Mouse (Mus musculus): ENCODE results near the gene 1700013G24Rik. TPM values are rescaled to one million over a fixed set of nuclear protein-coding genes. Genes with fewer than 3 reads are reported as not detected.

The 1700013G24Rik gene
- polyA plus RNA-seq, 2 experiments: not detected

- DNase-seq (ENCODE audit: low read depth in 3 of 3, low spot score in 3 of 3): no peak
- TF ChIP-seq CTCF (IDR thresholded peaks at IDR 0.05; ENCODE audit: low read depth): no peak
- Histone ChIP-seq H3K36me3 (replicated peaks; ENCODE audit: control insufficient read depth, insufficient read depth, low read depth) (no peaks in the 10 kb centered on the region), H3K4me1 (replicated peaks; ENCODE audit: control insufficient read depth in 2 of 2, insufficient read depth in 2 of 2, low read length in 1 of 2) (peaks cover 13 to 18% of the 10 kb centered on the region in 2 experiments), H3K4me2 (ENCODE audit: low read depth) (no peak overlapping the region), H3K27ac (no peak overlapping the region), H3K27me3 (ENCODE audit: control insufficient read depth, insufficient read depth, low read length) (no peaks in the 10 kb centered on the region), H3K9ac (replicated peaks) (no peak overlapping the region), H3K9me3 (ENCODE audit: control insufficient read depth, low read length) (no peaks in the 10 kb centered on the region), H3K4me3 (ENCODE audit: insufficient read depth in 1 of 2, low read depth in 2 of 2, low read length in 2 of 2) (no peak overlapping the region)
- no peak for ATAC-seq (ENCODE audit: insufficient read depth)
- 83% methylated on average over 14 of the region's 14 CpGs for WGBS (ENCODE audit: insufficient replicate concordance)
Measured at GRCm38 (mm10) chr4:137454582-137454981, 1.5 kb downstream of the 1700013G24Rik start.

DNA sequence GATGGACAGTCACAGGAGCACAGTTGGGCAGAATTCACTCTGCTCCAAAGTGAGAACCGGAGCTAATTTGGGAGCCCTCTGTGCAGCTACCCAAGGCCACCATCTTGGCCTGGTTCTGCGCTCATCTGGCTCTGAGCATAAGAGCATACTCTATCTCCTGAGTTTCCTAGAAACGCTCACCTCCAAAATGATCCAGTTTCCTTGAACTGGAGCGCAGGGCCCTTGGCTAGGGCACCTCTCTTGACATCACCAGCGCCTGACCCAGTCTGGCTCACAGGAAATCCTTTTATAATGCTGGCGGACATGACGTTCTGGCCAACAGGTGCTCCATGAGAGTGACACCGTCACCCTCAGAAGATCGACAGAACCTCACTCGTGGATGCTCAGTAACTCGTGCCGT is 3.5 kb downstream of the 1700013G24Rik start:
- no peak for DNase-seq (ENCODE audit: low read depth in 3 of 3, low spot score in 3 of 3)
- H3K9ac ChIP-seq (replicated peaks): no peak overlapping the region
- no peaks in the 10 kb centered on the region for H3K9me3 ChIP-seq (ENCODE audit: control insufficient read depth, low read length)
- no peak for ATAC-seq (ENCODE audit: insufficient read depth)
- no peak overlapping the region for H3K4me3 ChIP-seq (ENCODE audit: insufficient read depth in 1 of 2, low read depth in 2 of 2, low read length in 2 of 2)
- H3K27ac ChIP-seq: no peak overlapping the region
- no peak for TF ChIP-seq CTCF (IDR thresholded peaks at IDR 0.05; ENCODE audit: low read depth)
- no peak for TF ChIP-seq EP300 (IDR thresholded peaks at IDR 0.05; ENCODE audit: low read depth)
- 76% methylated on average over 12 of the region's 12 CpGs for WGBS (ENCODE audit: insufficient replicate concordance)
- H3K27me3 ChIP-seq (ENCODE audit: control insufficient read depth, insufficient read depth, low read length): no peaks in the 10 kb centered on the region
- peaks cover 8 to 14% of the 10 kb centered on the region in 2 experiments for H3K4me1 ChIP-seq (replicated peaks; ENCODE audit: control insufficient read depth in 2 of 2, insufficient read depth in 2 of 2, low read length in 1 of 2)
- H3K36me3 ChIP-seq (replicated peaks; ENCODE audit: control insufficient read depth, insufficient read depth, low read depth): no peaks in the 10 kb centered on the region
- no peak overlapping the region for H3K4me2 ChIP-seq (ENCODE audit: low read depth)

DNA sequence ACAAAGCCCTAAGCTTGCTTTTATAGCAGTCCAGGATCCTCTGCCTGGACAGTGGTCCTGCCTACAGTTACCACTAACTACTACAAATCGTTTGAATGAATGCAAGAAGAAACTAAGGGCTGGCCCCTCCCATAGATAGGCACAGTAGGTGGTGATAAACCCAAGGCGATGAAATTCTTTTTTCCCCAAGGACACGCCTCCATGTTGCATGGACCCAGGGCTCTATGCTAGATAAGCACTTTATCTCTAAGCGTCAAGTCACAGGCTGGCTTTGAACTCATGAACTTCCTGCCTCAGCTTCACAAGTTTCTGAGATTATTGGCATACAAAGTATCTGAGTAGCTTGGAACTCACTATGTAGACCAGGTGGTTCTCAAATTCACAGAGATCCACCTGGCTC is 4.2 kb downstream of the 1700013G24Rik start:
- ATAC-seq (ENCODE audit: insufficient read depth) (peak; percentile 73; the same call in 1 of the 2 replicates), DNase-seq (ENCODE audit: low read depth in 3 of 3, low spot score in 3 of 3) (peak in 1 of 3 experiments; percentile 35)
- Histone ChIP-seq H3K9ac (replicated peaks) (no peak overlapping the region), H3K4me1 (replicated peaks; ENCODE audit: control insufficient read depth in 2 of 2, insufficient read depth in 2 of 2, low read length in 1 of 2) (peaks cover 8 to 14% of the 10 kb centered on the region in 2 experiments), H3K27me3 (ENCODE audit: control insufficient read depth, insufficient read depth, low read length) (no peaks in the 10 kb centered on the region), H3K36me3 (replicated peaks; ENCODE audit: control insufficient read depth, insufficient read depth, low read depth) (no peaks in the 10 kb centered on the region), H3K4me2 (ENCODE audit: low read depth) (no peak overlapping the region), H3K4me3 (ENCODE audit: insufficient read depth in 1 of 2, low read depth in 2 of 2, low read length in 2 of 2) (no peak overlapping the region), H3K9me3 (ENCODE audit: control insufficient read depth, low read length) (no peaks in the 10 kb centered on the region), H3K27ac (no peak overlapping the region)
- 12% methylated on average over 4 of the region's 4 CpGs for WGBS (ENCODE audit: insufficient replicate concordance)
- TF ChIP-seq CTCF (IDR thresholded peaks at IDR 0.05; ENCODE audit: low read depth): no peak
- TF ChIP-seq EP300 (IDR thresholded peaks at IDR 0.05; ENCODE audit: low read depth): no peak

DNA sequence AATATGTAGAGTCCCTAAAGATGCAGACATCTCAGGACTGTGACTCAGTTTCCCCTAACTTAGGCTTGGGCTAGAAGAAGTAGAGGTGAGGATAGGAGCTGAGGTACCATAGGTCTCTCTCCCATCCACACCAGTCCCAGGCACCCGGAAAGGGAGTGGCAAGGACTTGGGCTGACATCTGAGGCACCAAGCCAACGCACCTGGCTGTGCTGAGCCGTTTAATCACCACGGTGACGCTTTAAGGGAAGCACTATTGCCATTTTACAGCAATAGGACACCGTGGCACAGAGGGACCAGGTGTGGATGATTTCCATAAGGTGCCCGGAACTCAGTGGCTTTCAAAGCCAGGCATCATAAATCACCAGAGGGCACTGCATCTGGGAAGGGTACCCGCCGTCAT is 5.2 kb downstream of the 1700013G24Rik start:
- no peak for TF ChIP-seq CTCF (IDR thresholded peaks at IDR 0.05; ENCODE audit: low read depth)
- TF ChIP-seq EP300 (IDR thresholded peaks at IDR 0.05; ENCODE audit: low read depth): no peak
- Histone ChIP-seq H3K4me1 (replicated peaks; ENCODE audit: control insufficient read depth in 2 of 2, insufficient read depth in 2 of 2, low read length in 1 of 2) (peaks cover 8 to 14% of the 10 kb centered on the region in 2 experiments), H3K9me3 (ENCODE audit: control insufficient read depth, low read length) (no peaks in the 10 kb centered on the region), H3K4me2 (ENCODE audit: low read depth) (no peak overlapping the region), H3K4me3 (ENCODE audit: insufficient read depth in 1 of 2, low read depth in 2 of 2, low read length in 2 of 2) (no peak overlapping the region), H3K36me3 (replicated peaks; ENCODE audit: control insufficient read depth, insufficient read depth, low read depth) (no peaks in the 10 kb centered on the region), H3K27me3 (ENCODE audit: control insufficient read depth, insufficient read depth, low read length) (no peaks in the 10 kb centered on the region), H3K27ac (no peak overlapping the region), H3K9ac (replicated peaks) (no peak overlapping the region)
- 67% methylated on average over 9 of the region's 9 CpGs for WGBS (ENCODE audit: insufficient replicate concordance)
- DNase-seq (ENCODE audit: low read depth in 3 of 3, low spot score in 3 of 3) (no peak), ATAC-seq (ENCODE audit: insufficient read depth) (no peak)

DNA sequence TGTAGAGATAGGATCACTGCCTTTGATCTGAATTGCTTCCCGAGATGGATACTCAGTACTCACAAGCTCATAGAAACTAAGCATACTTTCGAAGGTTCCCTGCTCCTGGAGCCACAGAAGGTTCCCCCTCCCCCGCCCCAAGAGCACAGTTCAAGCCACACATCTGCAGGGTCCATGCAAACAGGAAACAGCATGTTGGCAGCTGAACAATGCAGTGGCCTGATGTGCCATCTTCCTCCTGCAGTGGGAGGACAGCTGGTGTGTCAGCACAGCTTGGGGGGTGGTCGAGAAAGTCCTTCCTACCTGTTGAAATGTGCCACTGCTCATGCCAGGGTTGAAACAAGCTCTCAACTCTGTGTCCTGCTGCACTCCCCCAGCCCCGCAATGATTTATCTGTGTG is 5.8 kb downstream of the 1700013G24Rik start:
- ATAC-seq (ENCODE audit: insufficient read depth) (no peak), DNase-seq (ENCODE audit: low read depth in 3 of 3, low spot score in 3 of 3) (no peak)
- Histone ChIP-seq H3K9ac (replicated peaks) (no peak overlapping the region), H3K9me3 (ENCODE audit: control insufficient read depth, low read length) (no peaks in the 10 kb centered on the region), H3K36me3 (replicated peaks; ENCODE audit: control insufficient read depth, insufficient read depth, low read depth) (no peaks in the 10 kb centered on the region), H3K4me3 (ENCODE audit: insufficient read depth in 1 of 2, low read depth in 2 of 2, low read length in 2 of 2) (no peak overlapping the region), H3K27ac (no peak overlapping the region), H3K4me1 (replicated peaks; ENCODE audit: control insufficient read depth in 2 of 2, insufficient read depth in 2 of 2, low read length in 1 of 2) (peaks cover 8 to 14% of the 10 kb centered on the region in 2 experiments), H3K4me2 (ENCODE audit: low read depth) (no peak overlapping the region), H3K27me3 (ENCODE audit: control insufficient read depth, insufficient read depth, low read length) (no peaks in the 10 kb centered on the region)
- 18% methylated on average over 5 of the region's 5 CpGs for WGBS (ENCODE audit: insufficient replicate concordance)
- no peak for TF ChIP-seq CTCF (IDR thresholded peaks at IDR 0.05; ENCODE audit: low read depth)
- TF ChIP-seq EP300 (IDR thresholded peaks at IDR 0.05; ENCODE audit: low read depth): no peak
